Mouse (Mus musculus) lung, embryonic 15.5 days (tissue): ENCODE measurements around the gene Mettl15. TPM values are rescaled to one million over a fixed set of nuclear protein-coding genes. Genes with fewer than 3 reads are reported as not detected.

Source experiments
- microRNA-seq: library from miRNA; unstranded; fragments of <30 nt; microRNA quantifications from one replicate; pipeline ENCODE4, GENCODE M21; 2016
- polyA plus RNA-seq: library from polyadenylated mRNA; unstranded; fragments of >200 nt; fragmentation: Nextera tagmentation; extraction: Ambion mirVana; gene quantifications from 2 replicates; pipeline ENCODE4 v1.2.1, GENCODE M21; 2015

The Mettl15 gene
- polyA plus RNA-seq, 1 experiment from 2014 or later = 16.6 TPM

Small RNAs within 50 kb of the gene (microRNA-seq; reads per million reads assigned to microRNA genes)
- not detected for gene Gm24115

Other genes starting within 250 kb of the Mettl15 start
- 21.5 and 24.3 TPM in 2 replicates for gene Kif18a, start within 50 bp of the Mettl15 start, polyA plus RNA-seq